ENCODE assay signal across 8 mouse cellular contexts in genomic region chr1:160743229-160743628, GRCm38 (mm10). TPM values are rescaled to one million over a fixed set of nuclear protein-coding genes. Genes with fewer than 3 reads are reported as not detected.
A peak's percentile ranks its signal among the peaks of the same experiment; 100 is the strongest.
DNase-seq lines count a peak whose midpoint lies in the region; ATAC-seq and TF ChIP-seq lines count a peak whose summit lies in the region.

No protein-coding gene starts in this region.

- peak; percentile 23 for DNase-seq in heart, adult 2 months
- peak; percentile 62 to 63 for DNase-seq in B cell, adult 2 months
- peak; percentile 19 to 51 for DNase-seq in adrenal gland, postnatal 36 days
- peak; percentile 67 for DNase-seq in embryonic facial prominence, embryonic 14.5 days (ENCODE audit: low spot score)
- peak; percentile 78 for DNase-seq in kidney, postnatal 10 days
- DNase-seq in lung, postnatal 0 days (ENCODE audit: low spot score), result peak; percentile 43
- DNase-seq in spleen, postnatal 10 days (ENCODE audit: low spot score in 2 of 2), result peak; percentile 46 to 72

- H3K4me3 ChIP-seq in heart, adult 2 months, result no peak overlapping the region
- no peak overlapping the region for H3K4me3 ChIP-seq in heart, embryonic 12.5 days
- no peak overlapping the region for H3K4me3 ChIP-seq in embryonic facial prominence, embryonic 14.5 days (ENCODE audit: low read depth, low read length)
- H3K4me3 ChIP-seq in lung, postnatal 0 days (ENCODE audit: low read depth, low read length), result no peak overlapping the region

- no peak for TF ChIP-seq POLR2A in heart, adult 2 months (IDR thresholded peaks at IDR 0.05; ENCODE audit: insufficient read depth, low read depth, low read length)

- H3K79me2 ChIP-seq in heart, adult 2 months (replicated peaks; ENCODE audit: control insufficient read depth, insufficient read depth, low read length), result 0 out of 2 replicates have a peak, but pooled peaks cover 1% of the 10 kb centered on the region

- no peak for TF ChIP-seq EP300 in heart, adult 2 months (IDR thresholded peaks at IDR 0.05; ENCODE audit: insufficient read depth, low read depth, low read length)
- no peak for TF ChIP-seq EP300 in lung, postnatal 0 days (IDR thresholded peaks at IDR 0.05)

- no peak for ATAC-seq in heart, embryonic 12.5 days (ENCODE audit: insufficient number of reproducible peaks, low FRiP score)
- ATAC-seq in embryonic facial prominence, embryonic 14.5 days (ENCODE audit: low read depth), result no peak
- ATAC-seq in lung, postnatal 0 days, result no peak

- H3K9me3 ChIP-seq in heart, embryonic 12.5 days (replicated peaks), result no peaks in the 10 kb centered on the region
- no peaks in the 10 kb centered on the region for H3K9me3 ChIP-seq in embryonic facial prominence, embryonic 14.5 days (ENCODE audit: control insufficient read depth, low read length)
- no peaks in the 10 kb centered on the region for H3K9me3 ChIP-seq in lung, postnatal 0 days (ENCODE audit: low read length)

- no peaks in the 10 kb centered on the region for H3K36me3 ChIP-seq in heart, adult 2 months (ENCODE audit: control insufficient read depth, insufficient read depth, low read length)
- H3K36me3 ChIP-seq in heart, embryonic 12.5 days, result 0 out of 2 replicates have a peak, but pooled peaks cover 4% of the 10 kb centered on the region
- H3K36me3 ChIP-seq in embryonic facial prominence, embryonic 14.5 days (ENCODE audit: control insufficient read depth, insufficient read depth, low read length), result no peaks in the 10 kb centered on the region
- H3K36me3 ChIP-seq in lung, postnatal 0 days (ENCODE audit: insufficient read depth, low read length), result no peaks in the 10 kb centered on the region

- no peaks in the 10 kb centered on the region for H3K27me3 ChIP-seq in heart, adult 2 months (ENCODE audit: control insufficient read depth, insufficient read depth, low read length)
- no peaks in the 10 kb centered on the region for H3K27me3 ChIP-seq in heart, embryonic 12.5 days (replicated peaks)
- no peaks in the 10 kb centered on the region for H3K27me3 ChIP-seq in embryonic facial prominence, embryonic 14.5 days (replicated peaks; ENCODE audit: control insufficient read depth, insufficient read depth, low read length)
- H3K27me3 ChIP-seq in lung, postnatal 0 days (replicated peaks; ENCODE audit: insufficient read depth, low read length), result no peaks in the 10 kb centered on the region

- WGBS in heart, adult 2 months, result 2% methylated on average over 2 of the region's 2 CpGs
- WGBS in heart, embryonic 12.5 days, result 3% methylated on average over 2 of the region's 2 CpGs
- WGBS in embryonic facial prominence, embryonic 14.5 days, result 3% methylated on average over 2 of the region's 2 CpGs
- WGBS in lung, postnatal 0 days, result 1% methylated on average over 2 of the region's 2 CpGs

- TF ChIP-seq CTCF in heart, adult 2 months (IDR thresholded peaks at IDR 0.05), result peak; percentile 84
- peak; percentile 76 for TF ChIP-seq CTCF in lung, postnatal 0 days (IDR thresholded peaks at IDR 0.05)

- no peak overlapping the region for H3K27ac ChIP-seq in heart, adult 2 months
- H3K27ac ChIP-seq in heart, embryonic 12.5 days (ENCODE audit: poor library complexity, severe bottlenecking), result no peak overlapping the region
- no peak overlapping the region for H3K27ac ChIP-seq in embryonic facial prominence, embryonic 14.5 days (replicated peaks; ENCODE audit: low read depth, low read length)
- no peak overlapping the region for H3K27ac ChIP-seq in lung, postnatal 0 days (ENCODE audit: low read length)

- no peaks in the 10 kb centered on the region; the same call in none of the 2 replicates for H3K4me1 ChIP-seq in heart, adult 2 months (ENCODE audit: control insufficient read depth, insufficient read depth, low read length)
- peaks cover 7% of the 10 kb centered on the region for H3K4me1 ChIP-seq in heart, embryonic 12.5 days (replicated peaks)
- no peaks in the 10 kb centered on the region for H3K4me1 ChIP-seq in embryonic facial prominence, embryonic 14.5 days (ENCODE audit: control insufficient read depth, insufficient read depth, low read length)
- 0 out of 2 replicates have a peak, but pooled peaks cover 3% of the 10 kb centered on the region for H3K4me1 ChIP-seq in lung, postnatal 0 days (ENCODE audit: insufficient read depth, low read depth, low read length)

- no peak overlapping the region for H3K9ac ChIP-seq in heart, adult 2 months (ENCODE audit: low read depth, low read length)
- no peak overlapping the region for H3K9ac ChIP-seq in heart, embryonic 12.5 days
- no peak overlapping the region for H3K9ac ChIP-seq in embryonic facial prominence, embryonic 14.5 days (ENCODE audit: low read depth, low read length)
- H3K9ac ChIP-seq in lung, postnatal 0 days (replicated peaks; ENCODE audit: low read depth), result no peak overlapping the region

- H3K4me2 ChIP-seq in heart, embryonic 12.5 days, result no peak overlapping the region
- no peak overlapping the region for H3K4me2 ChIP-seq in embryonic facial prominence, embryonic 14.5 days (ENCODE audit: low read depth, low read length)
- H3K4me2 ChIP-seq in lung, postnatal 0 days (replicated peaks; ENCODE audit: low read depth, low read length), result no peak overlapping the region

- intact Hi-C loops in heart, adult 2 months (cut with DNase I), result loop anchor here (1.0 to 5.0 kb wide), 4 partner anchors 99 to 429 kb away; no protein-coding TSS in a partner anchor

RNA-seq across cellular contexts. Expression of gene Rabgap1l, which starts 49.8 kb away (rescaled TPM):
- 10 to 100 TPM; 67.6 to 68.4 TPM for total RNA-seq in heart, adult 2 months (2021)
- polyA plus RNA-seq in heart, adult 2 months (2012; rRNA removed), result 19.0 and 51.5 TPM in 2 replicates
- 79.7 and 81.0 TPM in 2 replicates for polyA plus RNA-seq in heart, embryonic 12.5 days (2016; fragmentation: Nextera tagmentation; extraction: Ambion mirVana)
- total RNA-seq in adrenal gland, postnatal 36 days (2021), result 10 to 100 TPM; 22.3 to 30.4 TPM
- 16.3 and 18.9 TPM in 2 replicates for polyA plus RNA-seq in embryonic facial prominence, embryonic 14.5 days (2014; fragmentation: Nextera tagmentation; extraction: Ambion mirVana)
- 31.4 and 42.0 TPM in 2 replicates for polyA plus RNA-seq in lung, postnatal 0 days (2015; fragmentation: Nextera tagmentation; extraction: Ambion mirVana)

Comparison
In these comparisons a context has a peak if more than half of its experiments do, and no peak if none do; other contexts are left out.
1. DNase-seq: peak in every context shown above with its lines; median percentile 78 in kidney, postnatal 10 days; 67 in embryonic facial prominence, embryonic 14.5 days; 62 in B cell, adult 2 months; 59 in spleen, postnatal 10 days; 43 in lung, postnatal 0 days; 35 in adrenal gland, postnatal 36 days; 23 in heart, adult 2 months.